Mouse (Mus musculus) olfactory bulb, adult 2 months (tissue): ENCODE data around the gene Hist2h2ac.

Source experiments
- CTCF ChIP-seq: fragments of 200-500 bp; IDR thresholded peaks from 2 replicates; pipeline ENCODE4 v1.5.1; 2012; ENCODE audit warnings: low read depth, mild to moderate bottlenecking, low read length, moderate library complexity; ENCODE audit not compliant: insufficient read depth
- POLR2A ChIP-seq: fragments of 200-500 bp; IDR thresholded peaks from 2 replicates; pipeline ENCODE4 v1.6.1; 2012; ENCODE audit warnings: mild to moderate bottlenecking, low read depth, low read length, moderate library complexity; ENCODE audit not compliant: insufficient read depth

GRCm38 (mm10) chr3:96251787-96252186 lies 31.1 kb upstream of the Hist2h2ac start:
- TF ChIP-seq POLR2A (no peak), CTCF (no peak)
